Mouse (Mus musculus): ENCODE results near the gene Scp2.

The Scp2 gene

GRCm38 (mm10) chr4:108015067-108015765 lies 129.6 kb downstream of the Scp2 start:
- peak; percentile 66 to 72 for DNase-seq

- no peak for DNase-seq
These were observed 130.3 kb downstream of the Scp2 start for GRCm38 (mm10) chr4:108014466-108014865.

- no peak for DNase-seq
These were observed 136.3 kb downstream of the Scp2 start for GRCm38 (mm10) chr4:108008541-108008940.

- no peak for DNase-seq
These were observed 137.2 kb downstream of the Scp2 start for GRCm38 (mm10) chr4:108007532-108008103.

DNA sequence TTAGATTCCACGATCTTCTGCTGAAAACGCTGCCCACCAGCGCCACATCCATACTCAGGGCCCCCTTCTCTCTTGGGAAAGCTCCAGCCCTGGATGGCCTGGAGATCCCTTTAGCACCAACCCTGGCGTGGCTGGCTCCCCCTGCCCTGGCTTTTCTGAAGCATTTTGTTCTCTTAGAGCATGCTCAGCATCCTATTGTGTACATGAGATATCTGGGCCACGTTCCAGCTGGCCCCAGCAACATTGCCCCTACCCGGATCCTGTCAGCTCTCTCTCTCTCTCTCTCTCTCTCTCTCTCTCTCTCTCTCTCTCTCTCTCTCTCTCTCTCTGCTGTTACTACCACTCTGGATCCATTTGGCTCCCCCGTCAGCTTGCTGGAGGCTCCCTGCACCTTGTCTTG lies 139.5 kb downstream of the Scp2 start:
- DNase-seq: peak; percentile 55 to 78

- DNase-seq: no peak
These were observed 145.4 kb downstream of the Scp2 start for GRCm38 (mm10) chr4:107999380-107999779.

DNA sequence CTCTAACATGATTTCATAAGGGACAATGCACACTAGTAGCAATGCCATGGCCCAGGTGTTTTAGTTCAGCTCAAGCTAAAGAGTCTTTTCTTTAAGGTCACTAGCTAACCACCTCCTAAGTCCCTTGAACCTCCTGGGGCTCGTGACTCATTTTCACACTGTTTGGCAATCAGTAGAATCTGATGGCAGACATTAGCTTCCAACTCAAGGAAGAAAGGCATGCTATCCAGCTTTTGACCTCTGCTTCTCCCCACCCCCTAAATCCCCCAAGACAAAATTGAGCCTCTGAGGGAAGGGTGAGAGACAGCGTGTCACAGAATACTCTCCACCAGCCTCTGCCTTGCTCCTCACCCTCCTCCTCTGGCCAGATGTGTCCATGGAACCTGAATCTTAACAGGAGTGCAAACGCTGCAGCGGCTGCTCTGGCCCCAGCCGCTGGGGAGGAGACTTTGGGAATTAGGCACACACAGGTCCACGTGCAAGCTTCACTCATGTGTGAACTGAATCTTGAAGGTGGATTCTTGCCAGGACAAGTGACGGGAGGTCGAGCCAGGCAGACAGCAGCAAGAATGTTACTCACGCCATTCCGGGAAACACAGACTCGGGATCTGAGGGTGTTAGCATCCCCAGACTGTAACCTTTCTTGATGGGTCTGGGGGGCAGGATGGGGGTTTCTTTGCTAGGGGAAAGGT lies 146.0 kb downstream of the Scp2 start:
- peak; percentile 30 to 52 for DNase-seq

DNA sequence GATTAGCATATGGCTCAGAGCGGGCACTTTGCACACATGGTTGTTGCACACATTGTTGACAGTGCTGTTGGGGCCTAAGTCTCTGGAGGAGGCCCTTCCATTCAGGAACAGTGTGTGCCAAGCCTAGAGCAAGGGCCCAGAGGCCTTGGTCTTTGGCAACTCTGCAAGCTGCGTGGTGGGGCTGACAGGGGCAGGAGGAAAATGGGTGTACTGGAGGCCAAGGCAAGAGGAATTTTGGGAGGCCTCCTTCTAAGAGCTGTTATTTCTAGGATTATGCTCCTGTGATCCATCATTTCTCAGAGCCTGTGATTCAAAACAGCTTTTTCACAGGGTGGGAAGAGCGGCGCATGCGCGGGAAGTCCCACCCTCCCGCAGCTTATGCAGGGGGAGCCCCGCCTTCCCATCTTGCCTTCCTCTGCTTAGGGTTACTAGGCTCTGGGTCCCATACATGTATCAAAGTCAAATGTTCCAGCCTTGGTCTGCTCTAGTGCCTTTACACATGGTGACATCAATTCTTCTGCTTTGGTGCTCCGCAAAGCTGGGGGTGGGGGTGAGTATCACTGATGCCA lies 148.3 kb downstream of the Scp2 start:
- peak in 1 of 2 experiments; percentile 39 for DNase-seq

GRCm38 (mm10) chr4:107995727-107996126 lies 149.1 kb downstream of the Scp2 start:
- no peak for DNase-seq

- no peak for DNase-seq
These were observed 149.8 kb downstream of the Scp2 start for GRCm38 (mm10) chr4:107995011-107995410.

Data from lung, postnatal 4 days (tissue).